Mouse (Mus musculus): ENCODE data around the gene Aspscr1. TPM values are rescaled to one million over a fixed set of nuclear protein-coding genes. Genes with fewer than 3 reads are reported as not detected.

Gene Aspscr1
- polyA plus RNA-seq, 1 experiment from 2014 or later, result 151 TPM

- Histone ChIP-seq H3K27ac (replicated peaks) (peak overlapping the region; percentile 76), H3K27me3 (replicated peaks; ENCODE audit: low read depth, poor library complexity, severe bottlenecking) (no peaks in the 10 kb centered on the region), H3K36me3 (replicated peaks) (peaks cover 93% of the 10 kb centered on the region), H3K9me3 (peaks cover 3% of the 10 kb centered on the region; the same call in 1 of the 2 replicates), H3K4me1 (peaks cover 54% of the 10 kb centered on the region), H3K4me3 (0 out of 2 replicates have a peak overlapping the region, but pooled peaks have one; percentile 6)
- 55% methylated on average over 12 of the region's 12 CpGs for WGBS
- DNase-seq (ENCODE audit: low spot score), result peak; percentile 71
These were observed 22.9 kb downstream of the Aspscr1 start for GRCm38 (mm10) chr11:120695641-120696040.

- WGBS, result 92% methylated on average over 6 of the region's 6 CpGs
- no peaks in the 10 kb centered on the region for H3K27me3 ChIP-seq (replicated peaks; ENCODE audit: low read depth, poor library complexity, severe bottlenecking)
- H3K9me3 ChIP-seq, result peaks cover 3% of the 10 kb centered on the region; the same call in 1 of the 2 replicates
- no peak for DNase-seq (ENCODE audit: low spot score)
- H3K36me3 ChIP-seq (replicated peaks), result peaks cover 94% of the 10 kb centered on the region
- no peak overlapping the region for H3K27ac ChIP-seq (replicated peaks)
- peaks cover 54% of the 10 kb centered on the region for H3K4me1 ChIP-seq
- H3K4me3 ChIP-seq, result no peak overlapping the region
These were observed 23.8 kb downstream of the Aspscr1 start for GRCm38 (mm10) chr11:120696568-120696967.

GRCm38 (mm10) chr11:120697741-120698140 lies 25.0 kb downstream of the Aspscr1 start:
- Histone ChIP-seq H3K27me3 (replicated peaks; ENCODE audit: low read depth, poor library complexity, severe bottlenecking) (no peaks in the 10 kb centered on the region), H3K36me3 (replicated peaks) (peaks cover 95% of the 10 kb centered on the region), H3K4me3 (no peak overlapping the region), H3K4me1 (peaks cover 54% of the 10 kb centered on the region), H3K27ac (replicated peaks) (peak overlapping the region; percentile 40; the same call in 1 of the 2 replicates), H3K9me3 (peaks cover 3% of the 10 kb centered on the region; the same call in 1 of the 2 replicates)
- DNase-seq (ENCODE audit: low spot score), result no peak
- 64% methylated on average over 10 of the region's 10 CpGs for WGBS

- 33% methylated on average over 15 of the region's 15 CpGs for WGBS
- Histone ChIP-seq H3K4me1 (peaks cover 75% of the 10 kb centered on the region), H3K4me3 (peak overlapping the region; percentile 34), H3K27me3 (replicated peaks; ENCODE audit: low read depth, poor library complexity, severe bottlenecking) (0 out of 2 replicates have a peak, but pooled peaks cover 4% of the 10 kb centered on the region), H3K36me3 (replicated peaks) (peaks cover 60% of the 10 kb centered on the region), H3K27ac (replicated peaks) (peak overlapping the region; percentile 87), H3K9me3 (no peaks in the 10 kb centered on the region)
- peak; percentile 55 for DNase-seq (ENCODE audit: low spot score)
These were observed 31.1 kb downstream of the Aspscr1 start for GRCm38 (mm10) chr11:120703696-120704454.

GRCm38 (mm10) chr11:120704486-120705325 lies 31.9 kb downstream of the Aspscr1 start:
- DNase-seq (ENCODE audit: low spot score), result peak; percentile 80
- 14% methylated on average over 8 of the region's 8 CpGs for WGBS
- Histone ChIP-seq H3K4me3 (peak overlapping the region; percentile 34), H3K9me3 (no peaks in the 10 kb centered on the region), H3K4me1 (peaks cover 75% of the 10 kb centered on the region), H3K36me3 (replicated peaks) (peaks cover 60% of the 10 kb centered on the region), H3K27me3 (replicated peaks; ENCODE audit: low read depth, poor library complexity, severe bottlenecking) (0 out of 2 replicates have a peak, but pooled peaks cover 4% of the 10 kb centered on the region), H3K27ac (replicated peaks) (peak overlapping the region; percentile 87)

- H3K36me3 ChIP-seq (replicated peaks), result peaks cover 60% of the 10 kb centered on the region
- 0 out of 2 replicates have a peak overlapping the region, but pooled peaks have one; percentile 34 for H3K4me3 ChIP-seq
- 61% methylated on average over 5 of the region's 5 CpGs for WGBS
These were observed 33.3 kb downstream of the Aspscr1 start for GRCm38 (mm10) chr11:120706120-120706519.

GRCm38 (mm10) chr11:120707225-120707624 lies 34.5 kb downstream of the Aspscr1 start:
- DNase-seq (ENCODE audit: low spot score), result peak; percentile 63
- peak overlapping the region; percentile 87 for H3K27ac ChIP-seq (replicated peaks)
- no peaks in the 10 kb centered on the region for H3K9me3 ChIP-seq
- 0 out of 2 replicates have a peak, but pooled peaks cover 4% of the 10 kb centered on the region for H3K27me3 ChIP-seq (replicated peaks; ENCODE audit: low read depth, poor library complexity, severe bottlenecking)
- H3K4me3 ChIP-seq, result peak overlapping the region; percentile 41
- peaks cover 74% of the 10 kb centered on the region for H3K4me1 ChIP-seq
- WGBS, result 4% methylated on average over 12 of the region's 12 CpGs
- H3K36me3 ChIP-seq (replicated peaks), result peaks cover 52% of the 10 kb centered on the region

More at GRCm38 (mm10) chr11:120706120-120706519, 33.3 kb downstream of the Aspscr1 start:
- H3K27ac ChIP-seq (replicated peaks), result peak overlapping the region; percentile 87
- H3K4me1 ChIP-seq, result peaks cover 68% of the 10 kb centered on the region
- no peaks in the 10 kb centered on the region for H3K9me3 ChIP-seq
- H3K27me3 ChIP-seq (replicated peaks; ENCODE audit: low read depth, poor library complexity, severe bottlenecking), result 0 out of 2 replicates have a peak, but pooled peaks cover 4% of the 10 kb centered on the region
- no peak for DNase-seq (ENCODE audit: low spot score)

- Histone ChIP-seq H3K9me3 (no peaks in the 10 kb centered on the region), H3K4me3 (peak overlapping the region; percentile 41), H3K4me1 (peaks cover 81% of the 10 kb centered on the region), H3K36me3 (replicated peaks) (peaks cover 47% of the 10 kb centered on the region), H3K27ac (replicated peaks) (peak overlapping the region; percentile 87), H3K27me3 (replicated peaks; ENCODE audit: low read depth, poor library complexity, severe bottlenecking) (0 out of 2 replicates have a peak, but pooled peaks cover 4% of the 10 kb centered on the region)
- WGBS, result 26% methylated on average over 5 of the region's 5 CpGs
- peak; percentile 42 for DNase-seq (ENCODE audit: low spot score)
These were observed 35.2 kb downstream of the Aspscr1 start for GRCm38 (mm10) chr11:120707969-120708368.

- 0 out of 2 replicates have a peak, but pooled peaks cover 4% of the 10 kb centered on the region for H3K27me3 ChIP-seq (replicated peaks; ENCODE audit: low read depth, poor library complexity, severe bottlenecking)
- H3K36me3 ChIP-seq (replicated peaks), result peaks cover 36% of the 10 kb centered on the region
- WGBS, result 88% methylated on average over 2 of the region's 2 CpGs
- H3K4me3 ChIP-seq, result no peak overlapping the region
- peaks cover 79% of the 10 kb centered on the region for H3K4me1 ChIP-seq
- DNase-seq (ENCODE audit: low spot score), result no peak
- H3K9me3 ChIP-seq, result no peaks in the 10 kb centered on the region
- H3K27ac ChIP-seq (replicated peaks), result no peak overlapping the region
These were observed 36.8 kb downstream of the Aspscr1 start for GRCm38 (mm10) chr11:120709551-120709950.

GRCm38 (mm10) chr11:120710672-120711071 lies 37.9 kb downstream of the Aspscr1 start:
- Histone ChIP-seq H3K4me3 (no peak overlapping the region), H3K27me3 (replicated peaks; ENCODE audit: low read depth, poor library complexity, severe bottlenecking) (0 out of 2 replicates have a peak, but pooled peaks cover 4% of the 10 kb centered on the region), H3K9me3 (no peaks in the 10 kb centered on the region), H3K4me1 (peaks cover 79% of the 10 kb centered on the region), H3K36me3 (replicated peaks) (peaks cover 41% of the 10 kb centered on the region), H3K27ac (replicated peaks) (no peak overlapping the region)
- DNase-seq (ENCODE audit: low spot score), result no peak
- WGBS, result 87% methylated on average over 5 of the region's 5 CpGs

GRCm38 (mm10) chr11:120711980-120712604 lies 39.3 kb downstream of the Aspscr1 start:
- Histone ChIP-seq H3K4me1 (peaks cover 65% of the 10 kb centered on the region), H3K27ac (replicated peaks) (no peak overlapping the region), H3K27me3 (replicated peaks; ENCODE audit: low read depth, poor library complexity, severe bottlenecking) (no peaks in the 10 kb centered on the region), H3K9me3 (no peaks in the 10 kb centered on the region), H3K36me3 (replicated peaks) (peaks cover 54% of the 10 kb centered on the region), H3K4me3 (peak overlapping the region; percentile 76)
- 65% methylated on average over 8 of the region's 8 CpGs for WGBS
- DNase-seq (ENCODE audit: low spot score), result no peak
